Mouse (Mus musculus): ENCODE measurements around the gene Mvp. TPM values are rescaled to one million over a fixed set of nuclear protein-coding genes. Genes with fewer than 3 reads are reported as not detected.

Gene Mvp
- total RNA-seq, 1 experiment from 2014 or later = 106 TPM

- ATAC-seq (ENCODE audit: extremely low read depth, insufficient number of reproducible peaks, low FRiP score, poor library complexity, severe bottlenecking) = no peak
Measured at GRCm38 (mm10) chr7:127004122-127004875, 10.1 kb downstream of the Mvp start.

- no peak for ATAC-seq (ENCODE audit: extremely low read depth, insufficient number of reproducible peaks, low FRiP score, poor library complexity, severe bottlenecking)
Measured at GRCm38 (mm10) chr7:127003620-127004019, 10.8 kb downstream of the Mvp start.

- ATAC-seq (ENCODE audit: extremely low read depth, insufficient number of reproducible peaks, low FRiP score, poor library complexity, severe bottlenecking) = no peak
Measured at GRCm38 (mm10) chr7:126999568-126999967, 14.9 kb downstream of the Mvp start.

GRCm38 (mm10) chr7:126996449-126996848 lies 18.0 kb downstream of the Mvp start:
- ATAC-seq (ENCODE audit: extremely low read depth, insufficient number of reproducible peaks, low FRiP score, poor library complexity, severe bottlenecking) = no peak

GRCm38 (mm10) chr7:126988816-126989215 lies 25.6 kb downstream of the Mvp start:
- ATAC-seq (ENCODE audit: extremely low read depth, insufficient number of reproducible peaks, low FRiP score, poor library complexity, severe bottlenecking) = no peak

GRCm38 (mm10) chr7:126986319-126986718 lies 28.1 kb downstream of the Mvp start:
- no peak for ATAC-seq (ENCODE audit: extremely low read depth, insufficient number of reproducible peaks, low FRiP score, poor library complexity, severe bottlenecking)

GRCm38 (mm10) chr7:126984667-126985444 lies 29.6 kb downstream of the Mvp start:
- no peak for ATAC-seq (ENCODE audit: extremely low read depth, insufficient number of reproducible peaks, low FRiP score, poor library complexity, severe bottlenecking)

- ATAC-seq (ENCODE audit: extremely low read depth, insufficient number of reproducible peaks, low FRiP score, poor library complexity, severe bottlenecking) = no peak
Measured at GRCm38 (mm10) chr7:126983113-126983512, 31.3 kb downstream of the Mvp start.

- ATAC-seq (ENCODE audit: extremely low read depth, insufficient number of reproducible peaks, low FRiP score, poor library complexity, severe bottlenecking) = no peak
Measured at GRCm38 (mm10) chr7:126982054-126982453, 32.4 kb downstream of the Mvp start.

GRCm38 (mm10) chr7:126981601-126982000 lies 32.8 kb downstream of the Mvp start:
- no peak for ATAC-seq (ENCODE audit: extremely low read depth, insufficient number of reproducible peaks, low FRiP score, poor library complexity, severe bottlenecking)

GRCm38 (mm10) chr7:126978841-126979240 lies 35.6 kb downstream of the Mvp start:
- ATAC-seq (ENCODE audit: extremely low read depth, insufficient number of reproducible peaks, low FRiP score, poor library complexity, severe bottlenecking) = no peak

GRCm38 (mm10) chr7:126976878-126977459 lies 37.5 kb downstream of the Mvp start:
- no peak for ATAC-seq (ENCODE audit: extremely low read depth, insufficient number of reproducible peaks, low FRiP score, poor library complexity, severe bottlenecking)

- ATAC-seq (ENCODE audit: extremely low read depth, insufficient number of reproducible peaks, low FRiP score, poor library complexity, severe bottlenecking) = peak; percentile 93
Measured at GRCm38 (mm10) chr7:126975950-126976866, 38.2 kb downstream of the Mvp start, which contains the start of gene Cdiptos. TSS of gene Cdiptos (minus strand) at chr7:126976098.

GRCm38 (mm10) chr7:126975893-126975949 lies 38.7 kb downstream of the Mvp start, which contains the start of gene Cdipt:
TSS of gene Cdipt (plus strand) at chr7:126975914.
- no peak for ATAC-seq (ENCODE audit: extremely low read depth, insufficient number of reproducible peaks, low FRiP score, poor library complexity, severe bottlenecking)

- ATAC-seq (ENCODE audit: extremely low read depth, insufficient number of reproducible peaks, low FRiP score, poor library complexity, severe bottlenecking) = no peak
Measured at GRCm38 (mm10) chr7:126975493-126975892, 38.9 kb downstream of the Mvp start.

- ATAC-seq (ENCODE audit: extremely low read depth, insufficient number of reproducible peaks, low FRiP score, poor library complexity, severe bottlenecking) = no peak
Measured at GRCm38 (mm10) chr7:126967361-126967760, 47.1 kb downstream of the Mvp start.

- no peak for ATAC-seq (ENCODE audit: extremely low read depth, insufficient number of reproducible peaks, low FRiP score, poor library complexity, severe bottlenecking)
Measured at GRCm38 (mm10) chr7:126965568-126965967, 48.9 kb downstream of the Mvp start.

- ATAC-seq (ENCODE audit: extremely low read depth, insufficient number of reproducible peaks, low FRiP score, poor library complexity, severe bottlenecking) = no peak
Measured at GRCm38 (mm10) chr7:126963548-126964286, 50.7 kb downstream of the Mvp start.

- ATAC-seq (ENCODE audit: extremely low read depth, insufficient number of reproducible peaks, low FRiP score, poor library complexity, severe bottlenecking) = no peak
Measured at GRCm38 (mm10) chr7:126961965-126962364, 52.5 kb downstream of the Mvp start.

Data from neutrophil, adult 5-6 weeks (primary cell).